Mouse (Mus musculus) bone marrow, adult 2 months (tissue): ENCODE results near the gene Ephb6.

ENCODE experiments used
- CTCF ChIP-seq: fragments of 200-500 bp; IDR thresholded peaks from 2 replicates; pipeline ENCODE4 v1.5.1; 2011; ENCODE audit warnings: low read length, control low read depth; ENCODE audit not compliant: control insufficient read depth, insufficient read depth
- POLR2A ChIP-seq: fragments of 200-500 bp; IDR thresholded peaks from 2 replicates; pipeline ENCODE4 v1.6.1; 2011; ENCODE audit warnings: low read depth, mild to moderate bottlenecking, control low read depth, low read length, borderline replicate concordance; ENCODE audit not compliant: control insufficient read depth

- TF ChIP-seq CTCF = no peak
- TF ChIP-seq POLR2A = no peak
These were observed 16.1 kb downstream of the Ephb6 start for GRCm38 (mm10) chr6:41621241-41621990.
